Mouse (Mus musculus): ENCODE data around the gene Onecut3. TPM values are rescaled to one million over a fixed set of nuclear protein-coding genes. Genes with fewer than 3 reads are reported as not detected.

Gene Onecut3
- total RNA-seq, 2 experiments from 2014 or later, result not detected

DNA sequence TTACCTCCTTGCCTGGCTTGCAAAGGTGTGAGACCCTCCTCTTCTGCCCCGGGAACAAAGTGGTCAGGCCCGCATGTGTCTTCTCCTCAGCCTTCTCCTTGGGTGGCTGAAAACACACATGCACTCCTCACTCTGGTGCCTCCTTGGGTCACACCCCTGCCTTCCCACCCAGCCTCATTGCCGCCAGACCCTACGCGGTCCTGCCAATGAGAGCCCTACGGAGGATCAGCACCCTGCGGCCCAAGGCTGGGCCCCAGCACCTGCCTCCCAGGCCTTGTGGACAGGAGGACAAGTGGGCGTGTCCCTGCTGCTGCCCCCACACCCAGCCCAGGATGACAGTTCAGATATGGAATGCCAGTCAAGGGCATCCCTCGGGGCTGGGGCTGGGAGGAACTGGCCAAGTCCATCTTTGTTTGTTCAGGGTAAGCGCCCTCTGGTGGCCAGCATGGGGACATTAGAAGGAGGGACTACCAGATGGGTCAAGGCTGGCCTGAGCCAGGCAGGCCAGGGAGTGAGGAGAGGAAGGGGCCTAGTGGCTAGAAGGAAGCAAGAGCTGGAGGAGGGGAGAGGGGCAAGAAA, 53.9 kb downstream of the Onecut3 start:
- intact Hi-C loops (cut with DNase I), result loop anchor here (2.0 kb wide), 1 partner anchor 102 kb away; no protein-coding TSS in a partner anchor
- peak; percentile 69 to 79 for DNase-seq

DNA sequence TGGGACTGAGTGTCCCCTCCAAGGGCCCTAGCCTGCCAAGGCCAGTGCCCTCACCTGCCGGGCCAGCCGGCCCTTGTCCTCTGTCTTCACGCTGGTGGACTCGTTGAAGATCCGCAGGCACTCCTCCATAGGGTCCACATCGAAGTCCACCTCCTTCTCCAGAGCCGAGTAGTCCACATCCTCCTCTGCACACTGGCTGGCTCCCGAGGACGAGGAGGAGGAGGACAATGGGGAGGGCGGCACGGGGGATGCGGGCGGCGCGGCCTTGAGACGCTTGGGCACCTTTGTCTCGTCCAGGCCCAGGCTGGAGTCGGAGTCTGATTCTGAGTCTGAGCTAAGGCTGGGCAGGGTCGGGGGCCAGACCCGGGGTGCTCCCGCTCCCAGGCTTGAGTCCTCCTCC, 54.6 kb downstream of the Onecut3 start:
- intact Hi-C loops (cut with DNase I), result loop anchor here (2.0 kb wide), 1 partner anchor 102 kb away; no protein-coding TSS in a partner anchor
- no peak for DNase-seq

DNA sequence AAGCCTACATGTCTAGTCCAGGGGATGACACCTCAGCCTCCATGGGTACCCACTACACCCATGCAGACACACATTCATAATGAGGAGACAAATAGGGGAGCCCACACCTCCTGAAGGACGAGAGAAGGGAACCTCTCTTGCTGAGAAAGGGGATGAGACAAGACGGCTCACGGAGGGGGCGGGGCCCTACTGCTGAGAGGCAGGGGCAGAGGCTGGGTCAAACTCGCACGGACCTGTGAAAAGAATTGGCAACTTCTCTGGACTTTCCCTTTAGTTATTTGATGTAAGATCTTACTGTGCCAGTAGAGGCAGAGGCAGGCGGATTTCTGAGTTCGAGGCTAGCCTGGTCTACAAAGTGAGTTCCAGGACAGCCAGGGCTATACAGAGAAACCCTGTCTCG, 57.7 kb downstream of the Onecut3 start:
- intact Hi-C loops (cut with DNase I), result loop anchor here (10.0 kb wide), 1 partner anchor 178 kb away; no protein-coding TSS in a partner anchor
- no peak for DNase-seq

DNA sequence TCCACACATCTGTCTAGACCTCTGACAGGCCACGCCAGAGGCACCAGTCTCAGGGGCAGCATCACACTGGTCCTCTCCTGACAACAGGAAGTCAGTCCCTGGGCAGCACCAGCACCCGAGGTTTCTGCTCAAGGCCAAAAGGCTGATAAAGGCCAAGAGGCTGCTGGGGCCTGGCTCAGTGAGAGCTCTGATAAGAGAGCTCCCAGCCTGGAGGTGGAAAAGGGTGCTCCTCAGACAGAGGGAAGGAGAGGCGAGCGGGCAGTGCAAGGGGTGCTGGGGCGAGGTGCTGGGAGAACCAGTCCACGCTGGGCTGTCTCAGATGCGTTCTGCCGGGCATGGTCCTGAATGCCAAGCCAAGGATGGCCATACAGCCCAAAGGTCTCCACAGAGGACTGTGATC, 58.9 kb downstream of the Onecut3 start:
- no peak for DNase-seq
- intact Hi-C loops (cut with DNase I), result loop anchor here (10.0 kb wide), 1 partner anchor 179 kb away; no protein-coding TSS in a partner anchor

DNA sequence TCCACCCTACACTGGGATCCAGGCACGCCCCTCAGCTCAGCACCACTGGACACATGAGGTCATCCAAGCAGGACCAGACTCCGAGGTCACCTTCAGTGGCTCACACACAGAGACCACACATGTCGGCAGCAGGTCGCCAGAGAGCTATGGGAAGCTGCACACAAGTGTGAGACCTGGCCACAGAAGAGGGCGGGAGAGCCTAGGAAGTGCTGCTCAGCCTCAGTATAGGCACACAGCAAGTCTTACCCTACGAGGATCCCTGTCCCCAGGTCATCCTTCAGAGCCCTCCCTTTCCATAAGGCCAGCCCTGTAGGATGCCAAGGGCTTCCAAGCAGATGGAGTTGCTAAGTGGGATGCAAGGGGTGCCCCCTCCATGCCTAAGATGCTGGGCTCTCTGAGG, 59.4 kb downstream of the Onecut3 start:
- intact Hi-C loops (cut with DNase I), result loop anchor here (10.0 kb wide), 1 partner anchor 179 kb away; no protein-coding TSS in a partner anchor
- no peak for DNase-seq

DNA sequence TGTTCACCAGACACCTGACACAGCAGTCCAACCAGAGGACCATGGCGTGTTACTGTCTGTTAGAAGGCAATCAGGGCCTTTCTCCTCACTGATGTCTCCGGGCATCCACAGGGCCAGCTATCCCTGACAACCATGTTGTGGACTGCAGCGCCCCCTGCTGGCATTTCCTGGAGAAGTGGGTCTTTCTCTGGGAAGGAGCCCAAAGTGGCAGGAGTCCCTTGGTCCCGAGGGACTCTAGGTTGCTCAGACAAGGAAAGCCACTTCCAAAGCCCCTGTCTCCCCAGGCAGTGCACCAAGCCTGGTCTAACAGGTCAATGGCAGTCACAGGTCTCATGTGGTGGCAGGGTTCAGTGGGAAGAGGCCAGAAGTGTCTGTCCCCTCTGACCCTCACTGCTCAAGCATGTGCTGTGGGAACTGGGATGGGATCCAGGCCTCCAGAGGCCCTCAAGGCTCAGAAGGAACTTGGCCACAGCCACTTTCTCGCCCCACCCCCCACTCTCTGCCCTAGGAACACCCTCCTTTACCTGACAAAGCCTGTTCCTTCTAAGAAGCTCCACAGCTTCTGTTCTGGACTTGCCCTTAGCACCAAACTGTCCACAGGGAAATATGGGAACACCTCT, 62.8 kb downstream of the Onecut3 start:
- intact Hi-C loops (cut with DNase I), result loop anchor here (2.0 to 10.0 kb wide), 2 partner anchors 49 to 183 kb away; no protein-coding TSS in a partner anchor

DNA sequence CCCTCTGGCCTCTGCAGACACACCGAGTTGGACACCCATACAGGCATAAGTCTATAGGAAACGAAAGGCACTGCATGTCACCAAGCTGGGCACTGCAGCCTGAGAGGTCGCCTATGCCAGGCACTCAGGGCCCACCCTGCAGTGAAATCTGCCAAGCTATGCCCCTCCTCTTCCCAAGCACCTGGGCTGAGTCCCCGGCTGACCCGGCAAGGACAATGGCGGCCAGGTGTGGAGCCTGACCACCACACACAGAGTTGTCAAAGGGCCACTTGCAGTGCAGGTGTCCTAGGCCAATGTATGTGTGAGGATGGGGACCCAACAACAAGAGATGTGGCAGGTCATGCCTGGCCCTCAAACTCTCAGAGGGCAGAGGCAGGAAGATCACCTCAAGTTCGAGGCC, 64.8 kb downstream of the Onecut3 start:
- no peak for DNase-seq
- intact Hi-C loops (cut with DNase I), result loop anchor here (10.0 kb wide), 1 partner anchor 185 kb away; no protein-coding TSS in a partner anchor

More for the DNA sequence above, 62.8 kb downstream of the Onecut3 start:
- peak; percentile 75 to 87 for DNase-seq

DNA sequence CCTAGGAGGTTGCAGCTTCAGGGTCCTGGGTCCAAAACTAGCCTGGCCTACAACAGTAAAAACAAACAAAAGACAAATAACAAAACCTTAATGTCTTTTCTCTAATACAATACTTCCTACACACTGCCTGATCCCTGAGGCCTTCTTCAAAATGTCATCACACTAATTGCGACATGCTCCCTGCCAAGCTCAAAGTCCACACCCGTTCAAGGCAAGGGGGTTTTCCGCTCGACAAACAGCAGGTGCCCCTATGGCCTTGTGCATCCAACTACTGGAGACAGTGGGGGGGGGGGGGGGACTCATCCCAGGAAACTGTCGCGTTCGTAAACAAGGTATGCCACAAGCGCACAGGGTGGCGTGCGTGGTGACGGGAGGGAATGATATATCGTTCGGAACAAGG, 66.0 kb downstream of the Onecut3 start:
- intact Hi-C loops (cut with DNase I), result loop anchor here (2.0 kb wide), 1 partner anchor 114 kb away; no protein-coding TSS in a partner anchor
- DNase-seq, result no peak

DNA sequence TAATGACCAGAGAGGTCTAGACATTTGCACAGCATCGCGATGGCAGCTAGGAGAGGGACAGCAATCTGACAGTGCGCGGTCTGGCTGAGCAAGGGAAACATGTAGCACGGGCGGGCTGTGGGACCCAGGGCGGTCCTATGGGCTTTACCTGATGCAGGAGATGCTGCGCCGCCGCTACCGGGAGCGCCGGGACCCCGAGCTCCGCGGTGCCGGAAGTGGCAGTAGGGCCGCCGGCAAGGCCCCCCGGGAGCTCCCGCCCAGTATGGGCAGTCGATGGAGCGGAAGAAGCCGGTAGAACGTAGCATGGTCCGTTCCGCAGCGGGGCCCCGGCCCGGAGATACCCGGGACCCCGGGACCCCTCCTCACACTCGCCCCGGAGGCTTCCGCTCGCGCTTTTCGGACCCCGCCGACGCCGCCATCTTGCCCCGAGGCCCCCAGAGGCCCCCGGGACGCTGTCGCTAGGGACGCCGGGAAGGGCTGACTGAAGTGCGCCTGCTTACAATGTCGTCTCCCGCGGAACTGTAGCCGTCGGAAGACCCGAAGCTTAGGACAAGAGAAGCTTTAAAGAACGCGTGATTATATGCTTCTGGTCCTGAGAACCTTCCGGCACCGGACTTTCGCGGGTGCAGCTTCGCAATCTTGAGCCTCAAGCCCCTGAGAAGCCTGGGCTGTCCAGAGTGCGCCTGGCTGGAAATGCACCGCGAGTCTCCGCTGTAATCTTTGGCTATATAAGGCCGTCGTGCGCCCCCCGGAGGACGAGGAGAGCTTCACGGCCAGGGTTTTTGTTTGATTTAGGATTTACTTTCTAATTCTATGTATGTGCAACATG, 66.7 kb downstream of the Onecut3 start, which contains the start of gene Rexo1:
TSS of gene Rexo1 (minus strand) at position 445 of the 829 bp plus-strand sequence.
- peak; percentile 93 for DNase-seq
- intact Hi-C loops (cut with DNase I), result loop anchor here (2.0 kb wide), 1 partner anchor 115 kb away; no protein-coding TSS in a partner anchor

DNA sequence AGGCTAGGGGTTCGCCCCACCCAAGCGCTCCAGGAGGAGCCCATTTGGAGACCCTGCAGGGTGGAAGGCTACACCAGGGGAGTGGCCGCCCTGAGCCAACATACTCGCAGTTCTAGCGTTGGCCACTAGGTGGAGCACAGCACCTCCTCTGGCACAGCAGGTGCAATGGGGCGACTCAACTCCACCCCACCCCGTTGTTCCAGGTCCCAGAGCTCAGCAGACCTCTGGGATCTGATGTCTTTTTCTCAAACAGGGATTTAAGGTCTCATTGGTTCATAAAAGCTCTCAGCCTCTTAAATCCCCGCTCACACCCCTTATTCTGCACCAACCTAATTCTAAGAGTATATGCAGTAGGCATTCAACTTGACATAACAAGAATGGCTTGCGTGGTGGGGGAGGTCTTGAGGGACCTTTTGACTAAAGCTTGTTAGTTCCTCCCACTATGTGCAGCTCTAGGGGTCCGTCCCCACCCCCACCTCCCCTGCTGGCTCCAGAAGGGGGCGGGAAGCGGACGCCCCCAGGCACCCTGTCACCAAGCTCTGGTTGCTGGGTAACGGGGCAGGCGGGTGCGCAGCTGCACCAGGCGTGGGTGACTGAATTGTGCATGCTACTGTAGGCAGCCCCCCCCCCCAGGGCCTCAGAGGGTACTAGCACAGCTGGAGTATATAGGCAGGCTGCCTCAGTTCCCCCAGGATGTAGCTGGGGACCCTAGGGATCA, 71.9 kb downstream of the Onecut3 start:
- intact Hi-C loops (cut with DNase I), result loop anchor here (1.0 kb wide), 1 partner anchor 122 kb away; no protein-coding TSS in a partner anchor
- peak; percentile 86 to 93 for DNase-seq

Other genes starting within 250 kb of the Onecut3 start
- gene Ndufs7, start 245.7 kb upstream of the Onecut3 start, total RNA-seq (2021), result 100 to 1,000 TPM; 728 to 743 TPM
- gene Gamt, start 233.8 kb upstream of the Onecut3 start, total RNA-seq (2021), result 10 to 100 TPM; 11.6 to 14.5 TPM
- 10 to 100 TPM; 68.2 to 76.3 TPM for gene Dazap1, start 233.3 kb upstream of the Onecut3 start, total RNA-seq (2021)
- gene Rps15, start 202.4 kb upstream of the Onecut3 start, total RNA-seq (2021), result 100 to 1,000 TPM; 652 to 716 TPM
- gene Apc2, start 198.9 kb upstream of the Onecut3 start, total RNA-seq (2021), result 1 to 10 TPM; 2.3 to 3.6 TPM
- 10 to 100 TPM; 13.3 to 15.0 TPM for gene 2310011J03Rik, start 174.3 kb upstream of the Onecut3 start, total RNA-seq (2021)
- gene Pcsk4, start 165.3 kb upstream of the Onecut3 start, total RNA-seq (2021), result 1 to 10 TPM; 1.0 to 1.7 TPM
- gene Reep6, start 164.9 kb upstream of the Onecut3 start, total RNA-seq (2021), result 1 to 10 TPM; 2.0 to 2.6 TPM
- gene Adamtsl5, start 146.4 kb upstream of the Onecut3 start, total RNA-seq (2021), result 10 to 100 TPM; 43.8 to 44.5 TPM
- under 1 TPM; 0.12 to 0.22 TPM for gene Plk5, start 138.4 kb upstream of the Onecut3 start, total RNA-seq (2021)
- gene Mex3d, start 107.2 kb upstream of the Onecut3 start, total RNA-seq (2021), result 10 to 100 TPM; 11.8 to 12.2 TPM
- gene Mbd3, start 95.3 kb upstream of the Onecut3 start, total RNA-seq (2021), result 10 to 100 TPM; 78.6 to 84.0 TPM
- 1,000 to 10,000 TPM; 1,852 to 1,908 TPM for gene Uqcr11, start 88.0 kb upstream of the Onecut3 start, total RNA-seq (2021)
- 10 to 100 TPM; 31.7 to 32.5 TPM for gene Tcf3, start 61.2 kb upstream of the Onecut3 start, total RNA-seq (2021)
- gene Atp8b3, start 44.3 kb downstream of the Onecut3 start, total RNA-seq (2021), result not detected
- 10 to 100 TPM; 14.2 to 18.1 TPM for gene Rexo1, start 66.7 kb downstream of the Onecut3 start, total RNA-seq (2021)
- 1 to 10 TPM; 4.5 to 4.7 TPM for gene Klf16, start 82.5 kb downstream of the Onecut3 start, total RNA-seq (2021)
- gene Abhd17a, start 95.5 kb downstream of the Onecut3 start, total RNA-seq (2021), result 10 to 100 TPM; 73.0 to 75.1 TPM
- gene Scamp4, start 108.0 kb downstream of the Onecut3 start, total RNA-seq (2021), result 10 to 100 TPM; 19.8 to 23.5 TPM
- gene Adat3, start 108.0 kb downstream of the Onecut3 start, total RNA-seq (2021), result 1 to 10 TPM; 1.6 to 1.8 TPM
- under 1 TPM; 0.55 to 0.71 TPM for gene Gm49322, start 111.2 kb downstream of the Onecut3 start, total RNA-seq (2021)
- 100 to 1,000 TPM; 123 to 131 TPM for gene Csnk1g2, start 128.0 kb downstream of the Onecut3 start, total RNA-seq (2021)
- gene Btbd2, start 162.2 kb downstream of the Onecut3 start, total RNA-seq (2021), result 10 to 100 TPM; 40.6 to 41.9 TPM
- gene Mknk2, start 183.3 kb downstream of the Onecut3 start, total RNA-seq (2021), result 100 to 1,000 TPM; 166 to 169 TPM
- 10 to 100 TPM in 1 of 2 experiments, 1 to 10 TPM in 1; 7.0 to 11.4 TPM for gene Mob3a, start 207.1 kb downstream of the Onecut3 start, total RNA-seq (2021)
- gene Izumo4, start 207.3 kb downstream of the Onecut3 start, total RNA-seq (2021), result 1 to 10 TPM; 4.5 to 4.9 TPM
- 10 to 100 TPM; 44.6 to 47.8 TPM for gene Ap3d1, start 247.4 kb downstream of the Onecut3 start, total RNA-seq (2021)